Mouse (Mus musculus) skeletal muscle tissue, adult 2 months (tissue): ENCODE results near the gene Snrpc.

Experiments
- DNase-seq: peaks from one replicate; pipeline ENCODE4 v3.0.0-alpha.2; 2012; ENCODE audit warnings: low read depth, low spot score

Gene Snrpc

GRCm38 (mm10) chr17:27859131-27859530, 21.2 kb downstream of the Snrpc start:
- DNase-seq: no peak

GRCm38 (mm10) chr17:27865461-27865860, 27.5 kb downstream of the Snrpc start:
- DNase-seq: no peak

GRCm38 (mm10) chr17:27866737-27867136, 28.8 kb downstream of the Snrpc start:
- DNase-seq: no peak

- no peak for DNase-seq
Observed at GRCm38 (mm10) chr17:27871851-27872250, 33.9 kb downstream of the Snrpc start.

GRCm38 (mm10) chr17:27873583-27873982, 35.6 kb downstream of the Snrpc start:
- DNase-seq: no peak

GRCm38 (mm10) chr17:27874510-27874909, 36.6 kb downstream of the Snrpc start:
- no peak for DNase-seq

- DNase-seq: peak; percentile 24
Observed at GRCm38 (mm10) chr17:27881518-27881917, 43.6 kb downstream of the Snrpc start.

GRCm38 (mm10) chr17:27883129-27883528, 45.2 kb downstream of the Snrpc start:
- no peak for DNase-seq

GRCm38 (mm10) chr17:27883994-27884393, 46.0 kb downstream of the Snrpc start:
- DNase-seq: no peak

GRCm38 (mm10) chr17:27886499-27887210, 48.7 kb downstream of the Snrpc start:
- DNase-seq: peak; percentile 27
